Mouse (Mus musculus): ENCODE measurements around the gene Pagr1b. TPM values are rescaled to one million over a fixed set of nuclear protein-coding genes. Genes with fewer than 3 reads are reported as not detected.

Gene Pagr1b
- polyA plus RNA-seq, 1 experiment from 2014 or later: not detected

GRCm38 (mm10) chr7:127024755-127025555, 8.7 kb upstream of the Pagr1b start:
- Histone ChIP-seq H3K27ac (peak overlapping the region; percentile 99), H3K27me3 (no peaks in the 10 kb centered on the region), H3K9me3 (no peaks in the 10 kb centered on the region), H3K36me3 (peaks cover 43% of the 10 kb centered on the region), H3K4me2 (peak overlapping the region; percentile 80), H3K4me3 (peak overlapping the region; percentile 86), H3K4me1 (peaks cover 57% of the 10 kb centered on the region), H3K9ac (peak overlapping the region; percentile 98)
- WGBS: under 1% methylated on average over 30 of the region's 30 CpGs
- ATAC-seq (ENCODE audit: borderline replicate concordance, extremely low read depth, low FRiP score, low TSS enrichment): peak; percentile 11; the same call in 1 of the 2 replicates

GRCm38 (mm10) chr7:127023896-127024690, 7.8 kb upstream of the Pagr1b start:
- peak overlapping the region; percentile 98 for H3K9ac ChIP-seq
- H3K9me3 ChIP-seq: no peaks in the 10 kb centered on the region
- H3K27me3 ChIP-seq: no peaks in the 10 kb centered on the region
- peak overlapping the region; percentile 80 for H3K4me2 ChIP-seq
- no peak for ATAC-seq (ENCODE audit: borderline replicate concordance, extremely low read depth, low FRiP score, low TSS enrichment)
- H3K4me1 ChIP-seq: peaks cover 66% of the 10 kb centered on the region
- 0 out of 2 replicates have a peak overlapping the region, but pooled peaks have one; percentile 99 for H3K27ac ChIP-seq
- 19% methylated on average over 19 of the region's 19 CpGs for WGBS
- peak overlapping the region; percentile 86 for H3K4me3 ChIP-seq
- peaks cover 34% of the 10 kb centered on the region for H3K36me3 ChIP-seq

GRCm38 (mm10) chr7:127023272-127023691, 7.0 kb upstream of the Pagr1b start:
- Histone ChIP-seq H3K4me3 (peak overlapping the region; percentile 86), H3K4me1 (peaks cover 72% of the 10 kb centered on the region)

GRCm38 (mm10) chr7:127022528-127023271, 6.4 kb upstream of the Pagr1b start:
- H3K4me1 ChIP-seq: peaks cover 72% of the 10 kb centered on the region
- no peak overlapping the region for H3K9ac ChIP-seq
- ATAC-seq (ENCODE audit: borderline replicate concordance, extremely low read depth, low FRiP score, low TSS enrichment): no peak
- WGBS: 74% methylated on average over 7 of the region's 7 CpGs
- H3K27ac ChIP-seq: peak overlapping the region; percentile 42; the same call in 1 of the 2 replicates
- H3K4me3 ChIP-seq: no peak overlapping the region
- H3K27me3 ChIP-seq: no peaks in the 10 kb centered on the region
- peak overlapping the region; percentile 80 for H3K4me2 ChIP-seq
- H3K9me3 ChIP-seq: no peaks in the 10 kb centered on the region
- H3K36me3 ChIP-seq: peaks cover 26% of the 10 kb centered on the region

More at GRCm38 (mm10) chr7:127023272-127023691, 7.0 kb upstream of the Pagr1b start:
- peak overlapping the region; percentile 98 for H3K9ac ChIP-seq
- WGBS: 71% methylated on average over 13 of the region's 13 CpGs
- H3K4me2 ChIP-seq: peak overlapping the region; percentile 80
- H3K27me3 ChIP-seq: no peaks in the 10 kb centered on the region
- H3K9me3 ChIP-seq: no peaks in the 10 kb centered on the region
- no peak for ATAC-seq (ENCODE audit: borderline replicate concordance, extremely low read depth, low FRiP score, low TSS enrichment)
- peaks cover 26% of the 10 kb centered on the region for H3K36me3 ChIP-seq
- no peak overlapping the region for H3K27ac ChIP-seq

- ATAC-seq (ENCODE audit: borderline replicate concordance, extremely low read depth, low FRiP score, low TSS enrichment): no peak
- WGBS: 40% methylated on average over 5 of the region's 5 CpGs
- peak overlapping the region; percentile 56 for H3K9ac ChIP-seq
- peak overlapping the region; percentile 47 for H3K4me3 ChIP-seq
- peaks cover 73% of the 10 kb centered on the region for H3K4me1 ChIP-seq
- H3K27ac ChIP-seq: peak overlapping the region; percentile 83
- peak overlapping the region; percentile 88 for H3K4me2 ChIP-seq
- H3K9me3 ChIP-seq: no peaks in the 10 kb centered on the region
- H3K36me3 ChIP-seq: peaks cover 26% of the 10 kb centered on the region
- no peaks in the 10 kb centered on the region for H3K27me3 ChIP-seq
Measured at GRCm38 (mm10) chr7:127021563-127022527, 5.6 kb upstream of the Pagr1b start.

- H3K27me3 ChIP-seq: no peaks in the 10 kb centered on the region
- ATAC-seq (ENCODE audit: borderline replicate concordance, extremely low read depth, low FRiP score, low TSS enrichment): peak; percentile 39; the same call in 1 of the 2 replicates
- H3K9ac ChIP-seq: peak within 1 kb of the TSS; percentile 56
- H3K36me3 ChIP-seq: peaks cover 26% of the 10 kb centered on the region
- H3K4me2 ChIP-seq: peak within 1 kb of the TSS; percentile 88
- H3K4me1 ChIP-seq: peaks cover 74% of the 10 kb centered on the region
- no peaks in the 10 kb centered on the region for H3K9me3 ChIP-seq
- peak within 1 kb of the TSS; percentile 83 for H3K27ac ChIP-seq
- 2% methylated on average over 37 of the region's 37 CpGs for WGBS
- H3K4me3 ChIP-seq: peak within 1 kb of the TSS; percentile 47
Measured at GRCm38 (mm10) chr7:127020901-127021562, 4.7 kb upstream of the Pagr1b start, which contains the start of the genes Gm42742 and Prrt2. Gm42742 (minus strand) TSS chr7:127021097. Prrt2 (minus strand) TSS chr7:127021211.

- Histone ChIP-seq H3K27ac (peak overlapping the region; percentile 83), H3K27me3 (no peaks in the 10 kb centered on the region), H3K4me2 (peak overlapping the region; percentile 88), H3K9ac (peak overlapping the region; percentile 56), H3K36me3 (peaks cover 29% of the 10 kb centered on the region), H3K4me1 (peaks cover 79% of the 10 kb centered on the region), H3K9me3 (no peaks in the 10 kb centered on the region), H3K4me3 (peak overlapping the region; percentile 47)
- no peak for ATAC-seq (ENCODE audit: borderline replicate concordance, extremely low read depth, low FRiP score, low TSS enrichment)
- 34% methylated on average over 5 of the region's 5 CpGs for WGBS
Measured at GRCm38 (mm10) chr7:127020491-127020890, 4.2 kb upstream of the Pagr1b start.

GRCm38 (mm10) chr7:127020031-127020430, 3.7 kb upstream of the Pagr1b start:
- ATAC-seq (ENCODE audit: borderline replicate concordance, extremely low read depth, low FRiP score, low TSS enrichment): no peak
- peaks cover 84% of the 10 kb centered on the region for H3K4me1 ChIP-seq
- no peaks in the 10 kb centered on the region for H3K9me3 ChIP-seq
- WGBS: 64% methylated on average over 3 of the region's 3 CpGs
- peaks cover 33% of the 10 kb centered on the region for H3K36me3 ChIP-seq
- H3K9ac ChIP-seq: peak overlapping the region; percentile 56
- H3K27ac ChIP-seq: peak overlapping the region; percentile 83; the same call in 1 of the 2 replicates
- H3K27me3 ChIP-seq: no peaks in the 10 kb centered on the region
- peak overlapping the region; percentile 88 for H3K4me2 ChIP-seq
- H3K4me3 ChIP-seq: peak overlapping the region; percentile 47

GRCm38 (mm10) chr7:127019306-127019960, 3.1 kb upstream of the Pagr1b start:
- H3K27ac ChIP-seq: no peak overlapping the region
- 73% methylated on average over 14 of the region's 14 CpGs for whole genome bisulfite sequencing
- peaks cover 84% of the 10 kb centered on the region for H3K4me1 ChIP-seq
- H3K4me3 ChIP-seq: no peak overlapping the region; the same call in 1 of the 2 replicates
- no peaks in the 10 kb centered on the region for H3K9me3 ChIP-seq
- H3K9ac ChIP-seq: 0 out of 2 replicates have a peak overlapping the region, but pooled peaks have one; percentile 56
- H3K36me3 ChIP-seq: peaks cover 34% of the 10 kb centered on the region
- H3K4me2 ChIP-seq: peak overlapping the region; percentile 88
- ATAC-seq (ENCODE audit: borderline replicate concordance, extremely low read depth, low FRiP score, low TSS enrichment): no peak
- no peaks in the 10 kb centered on the region for H3K27me3 ChIP-seq
